Mouse (Mus musculus): ENCODE measurements around the gene Adck2. TPM values are rescaled to one million over a fixed set of nuclear protein-coding genes. Genes with fewer than 3 reads are reported as not detected.

Adck2 gene
- total RNA-seq, 1 experiment from 2014 or later = 27.2 TPM

DNA sequence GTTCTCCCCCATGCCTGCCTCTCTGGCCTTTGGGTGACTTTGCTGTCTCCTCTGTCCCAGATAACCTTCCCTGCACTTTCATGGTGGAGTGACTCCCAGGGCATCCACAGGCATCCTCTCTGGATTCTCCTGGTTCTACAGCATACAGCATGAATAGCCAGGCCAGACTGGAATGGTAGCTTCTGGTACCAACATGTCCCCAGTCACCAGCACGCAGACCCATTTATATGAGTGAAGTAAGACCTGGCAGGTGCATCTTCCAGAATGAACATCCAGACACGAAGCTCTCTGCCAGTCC lies 18.1 kb upstream of the Adck2 start:
- ATAC-seq (replicated peaks; ENCODE audit: insufficient number of reproducible peaks, low FRiP score, low TSS enrichment, poor library complexity, severe bottlenecking) = no peak

DNA sequence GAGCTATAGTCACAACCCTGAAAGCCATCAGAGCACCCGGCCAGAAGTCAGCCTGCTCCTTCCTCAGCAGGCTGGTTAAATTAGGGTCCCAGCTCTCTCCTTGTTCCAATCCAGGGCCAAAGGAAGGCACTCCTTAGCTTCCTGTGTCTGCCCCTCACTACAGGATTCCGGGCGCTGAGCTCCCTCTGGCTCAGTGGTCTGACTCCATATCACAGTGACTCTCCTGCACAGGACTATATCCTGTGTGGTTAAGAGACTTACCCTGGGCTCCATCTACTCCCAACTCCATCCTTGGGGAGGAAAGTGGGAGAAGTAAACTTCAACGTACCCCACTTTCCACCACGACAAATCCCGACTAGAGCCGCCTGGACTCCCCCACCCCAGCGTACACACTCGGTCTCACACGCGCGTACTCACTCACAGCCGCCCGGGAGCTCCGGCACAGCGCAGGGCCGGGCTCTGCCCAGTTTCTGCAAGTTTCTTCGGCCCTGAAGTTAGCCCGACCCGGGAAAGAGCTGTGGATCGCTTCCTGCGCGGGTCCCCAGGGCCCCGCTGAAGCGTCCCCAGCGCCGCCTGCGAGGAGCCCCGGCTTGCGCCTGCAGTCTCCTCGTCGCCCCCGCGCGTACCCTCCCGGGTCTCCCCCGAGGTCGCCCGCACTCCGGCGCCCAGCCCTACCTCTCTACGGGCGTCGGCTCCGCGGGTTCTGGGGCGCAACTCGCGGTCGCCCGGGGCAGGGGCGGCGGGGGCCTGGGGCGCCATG lies 16.6 kb upstream of the Adck2 start:
- ATAC-seq (replicated peaks; ENCODE audit: insufficient number of reproducible peaks, low FRiP score, low TSS enrichment, poor library complexity, severe bottlenecking) = no peak

DNA sequence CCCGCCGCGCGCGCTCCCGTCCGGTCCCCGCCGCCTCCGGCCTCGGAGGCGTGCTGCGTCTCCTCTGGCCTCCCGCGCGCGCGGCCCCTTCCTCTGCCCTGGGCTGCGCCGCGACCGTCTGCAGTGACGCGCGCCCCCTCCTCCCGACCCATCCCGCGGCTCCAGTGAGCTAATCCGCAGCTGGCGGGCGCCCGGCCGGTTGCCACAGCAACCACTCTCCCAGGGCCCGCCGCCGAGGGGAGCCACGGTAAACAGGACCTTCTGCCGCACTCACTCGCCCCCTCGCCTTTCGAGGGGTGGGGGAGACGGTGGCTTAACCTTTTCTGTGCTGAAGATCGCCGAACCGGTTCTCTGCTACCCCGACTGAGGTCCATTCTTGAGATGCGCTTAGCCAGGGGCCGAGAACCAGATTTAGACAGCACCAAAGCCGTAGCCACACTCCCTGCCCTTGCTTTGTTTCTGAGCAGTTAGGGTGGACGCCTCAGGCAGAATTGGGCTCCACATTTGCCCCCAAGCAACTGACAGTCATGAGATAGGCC lies 15.9 kb upstream of the Adck2 start, which contains the start of gene Dennd2a:
Gene Dennd2a (minus strand): TSS at position 145 of the 539 bp plus-strand sequence.
- ATAC-seq (replicated peaks; ENCODE audit: insufficient number of reproducible peaks, low FRiP score, low TSS enrichment, poor library complexity, severe bottlenecking) = no peak

DNA sequence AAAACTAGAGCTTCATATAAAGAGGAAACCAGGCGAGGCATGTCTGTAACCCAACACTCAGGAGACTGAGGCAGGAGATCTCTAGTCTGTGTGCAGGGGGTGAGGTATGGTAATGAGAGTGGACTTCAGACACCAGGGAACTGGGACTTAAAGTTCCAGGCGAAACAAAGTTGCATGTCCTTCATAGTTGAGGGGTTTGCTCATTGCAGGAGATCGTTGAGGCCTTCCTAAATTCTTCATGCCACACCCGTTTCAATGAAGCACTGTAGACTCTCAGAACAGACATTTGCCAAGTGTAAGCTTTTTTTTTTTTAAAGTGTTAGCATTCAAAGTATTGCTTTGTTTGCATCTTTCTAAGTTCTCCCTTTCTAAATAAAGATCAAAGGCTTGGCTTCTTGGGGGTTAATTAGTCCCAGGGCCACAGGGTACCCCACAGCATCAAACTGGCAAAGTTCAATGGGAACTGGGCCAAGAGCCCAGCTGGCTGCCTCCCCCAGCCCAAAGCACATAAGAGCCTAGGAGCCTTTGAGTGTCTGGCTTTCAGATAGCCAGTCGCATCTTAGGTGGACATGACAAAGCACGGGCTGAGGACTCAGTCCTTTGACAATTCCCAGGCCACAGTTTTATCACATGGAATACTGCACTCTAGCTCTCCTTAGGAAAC lies 14.3 kb upstream of the Adck2 start:
- no peak for ATAC-seq (replicated peaks; ENCODE audit: insufficient number of reproducible peaks, low FRiP score, low TSS enrichment, poor library complexity, severe bottlenecking)

DNA sequence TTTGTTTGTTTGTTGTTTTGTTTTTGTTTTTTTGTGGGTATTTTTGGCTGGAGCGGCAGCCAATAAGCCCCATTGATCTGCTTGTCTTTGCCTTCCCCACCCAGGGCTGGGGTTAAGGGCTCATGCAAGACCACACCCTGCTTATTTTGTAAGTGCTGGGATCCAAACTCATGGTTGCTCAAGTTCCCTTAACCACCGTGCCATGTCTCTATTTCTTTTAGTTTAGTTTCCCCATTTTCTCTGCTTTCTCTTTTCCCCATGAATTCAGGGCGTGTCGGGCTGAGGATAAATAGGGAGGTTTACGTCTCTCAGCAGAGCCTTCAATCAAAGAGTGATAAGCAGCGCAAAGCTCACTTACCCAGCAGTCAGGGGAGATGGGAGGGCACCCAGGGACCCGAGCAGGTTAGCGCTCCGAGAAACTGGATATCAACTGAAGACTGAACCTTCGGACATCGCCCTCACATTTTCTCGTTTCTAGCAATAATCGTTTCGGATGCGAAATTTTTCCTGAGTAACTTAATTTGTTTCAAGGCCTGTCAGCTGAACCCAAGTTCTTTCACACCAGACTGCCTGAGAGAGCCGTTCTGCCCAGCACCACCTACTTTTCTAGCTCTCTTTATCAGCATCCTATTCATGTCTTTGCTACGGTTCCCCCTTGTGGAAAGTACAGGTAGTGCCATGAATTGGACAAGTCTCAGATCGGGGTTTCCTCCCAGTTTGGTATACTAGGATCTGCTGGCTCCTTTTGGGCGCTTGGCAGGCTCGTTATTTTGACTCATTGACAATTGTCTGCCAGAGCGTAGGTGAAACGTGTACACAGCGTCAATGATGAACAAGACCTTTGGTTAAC lies 11.3 kb upstream of the Adck2 start:
- ATAC-seq (replicated peaks; ENCODE audit: insufficient number of reproducible peaks, low FRiP score, low TSS enrichment, poor library complexity, severe bottlenecking) = peak; percentile 85

DNA sequence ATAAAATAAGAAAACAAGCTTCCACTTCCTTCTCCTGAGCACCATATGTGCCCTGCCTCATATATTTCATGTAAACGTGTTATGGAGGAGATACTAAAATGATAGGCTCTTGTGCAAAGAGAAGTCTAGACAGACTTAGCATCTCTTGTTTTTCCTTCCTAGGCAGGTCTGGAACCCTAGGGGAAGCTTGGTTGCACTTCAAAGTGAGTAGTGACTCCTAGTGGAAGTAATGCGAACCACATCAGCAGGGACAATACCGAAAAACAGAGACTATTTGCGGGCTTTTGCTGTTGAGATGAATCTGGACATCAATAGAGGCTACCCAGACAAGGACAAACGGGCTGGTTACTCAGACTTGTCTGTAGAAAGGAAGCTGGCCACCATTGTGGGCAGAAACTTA lies 6.1 kb upstream of the Adck2 start:
- ATAC-seq (replicated peaks; ENCODE audit: insufficient number of reproducible peaks, low FRiP score, low TSS enrichment, poor library complexity, severe bottlenecking) = peak; percentile 52; the same call in 1 of the 2 replicates

DNA sequence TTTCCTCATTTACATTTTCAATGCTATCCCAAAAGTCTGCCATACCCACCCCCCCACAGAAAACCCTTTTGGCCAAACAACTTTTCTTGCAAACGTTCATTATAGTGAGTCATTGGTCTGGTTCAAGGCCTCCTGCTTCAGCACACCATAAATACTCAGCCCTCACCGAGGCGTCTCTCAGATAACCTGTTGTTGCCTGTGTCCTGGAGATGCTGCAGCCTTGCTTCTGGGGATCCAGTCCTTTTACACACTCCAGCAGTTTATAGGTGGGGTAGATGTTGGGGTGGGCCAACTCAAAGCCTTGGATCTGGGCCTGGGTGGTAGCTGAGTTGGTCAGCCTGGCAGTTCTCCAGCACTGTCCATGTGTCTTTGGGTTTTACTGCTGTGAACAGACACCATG lies 3.2 kb upstream of the Adck2 start:
- no peak for ATAC-seq (replicated peaks; ENCODE audit: insufficient number of reproducible peaks, low FRiP score, low TSS enrichment, poor library complexity, severe bottlenecking)

DNA sequence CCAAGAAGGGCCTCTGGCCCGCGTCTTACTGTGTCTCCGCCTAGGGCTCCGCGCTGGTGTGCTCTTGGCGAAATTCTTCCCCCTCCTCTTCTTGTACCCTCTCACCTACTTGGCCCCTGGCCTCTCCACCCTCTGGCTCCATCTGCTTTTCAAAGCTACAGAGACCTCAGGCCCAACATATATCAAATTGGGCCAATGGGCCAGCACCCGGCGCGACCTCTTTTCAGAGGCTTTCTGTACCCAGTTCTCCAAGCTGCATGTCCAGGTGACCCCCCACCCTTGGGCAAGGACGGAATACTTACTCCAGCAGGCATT lies 839 bp downstream of the Adck2 start:
- 0 out of 2 replicates have a peak, but pooled peaks have one; percentile 6 for ATAC-seq (replicated peaks; ENCODE audit: insufficient number of reproducible peaks, low FRiP score, low TSS enrichment, poor library complexity, severe bottlenecking)

DNA sequence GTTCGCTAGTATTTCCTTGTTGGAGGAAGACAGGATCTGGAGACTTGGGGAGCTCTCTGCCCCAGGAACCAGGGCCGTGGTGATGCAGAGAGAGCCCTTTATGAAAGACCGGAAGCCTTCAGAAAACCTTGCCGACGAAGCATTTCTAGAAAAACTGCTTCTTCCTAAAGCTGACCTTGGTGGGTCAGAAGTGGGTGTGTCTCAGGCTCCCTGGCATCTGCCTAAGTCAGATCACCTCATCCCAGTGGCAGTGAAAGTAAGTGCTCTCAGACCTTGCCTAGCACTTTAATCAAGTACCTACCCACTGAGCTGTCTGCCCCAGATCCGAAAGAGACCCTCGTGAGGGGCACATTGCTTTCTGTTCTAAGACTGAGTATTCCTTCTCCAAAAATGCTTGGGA lies 1.3 kb downstream of the Adck2 start:
- no peak for ATAC-seq (replicated peaks; ENCODE audit: insufficient number of reproducible peaks, low FRiP score, low TSS enrichment, poor library complexity, severe bottlenecking)

DNA sequence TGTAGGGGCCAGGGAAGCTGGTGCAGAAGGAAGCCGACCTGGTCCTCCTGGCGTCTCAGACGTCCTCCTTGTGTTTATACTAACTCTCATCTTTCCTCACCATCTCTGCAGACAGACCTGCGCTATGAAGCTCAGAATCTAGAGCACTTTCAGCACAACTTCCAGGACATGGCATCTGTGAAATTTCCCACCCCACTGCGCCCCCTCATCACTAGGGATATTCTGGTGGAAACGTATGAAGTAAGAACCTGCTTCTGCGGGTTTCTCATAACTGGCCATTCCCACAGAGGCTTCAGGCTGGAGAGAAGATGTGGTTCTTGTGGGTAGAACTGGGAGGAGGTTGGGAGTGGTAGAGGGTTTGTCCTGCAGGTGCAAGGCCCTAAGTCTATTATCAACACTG lies 5.9 kb downstream of the Adck2 start:
- ATAC-seq (replicated peaks; ENCODE audit: insufficient number of reproducible peaks, low FRiP score, low TSS enrichment, poor library complexity, severe bottlenecking) = no peak

DNA sequence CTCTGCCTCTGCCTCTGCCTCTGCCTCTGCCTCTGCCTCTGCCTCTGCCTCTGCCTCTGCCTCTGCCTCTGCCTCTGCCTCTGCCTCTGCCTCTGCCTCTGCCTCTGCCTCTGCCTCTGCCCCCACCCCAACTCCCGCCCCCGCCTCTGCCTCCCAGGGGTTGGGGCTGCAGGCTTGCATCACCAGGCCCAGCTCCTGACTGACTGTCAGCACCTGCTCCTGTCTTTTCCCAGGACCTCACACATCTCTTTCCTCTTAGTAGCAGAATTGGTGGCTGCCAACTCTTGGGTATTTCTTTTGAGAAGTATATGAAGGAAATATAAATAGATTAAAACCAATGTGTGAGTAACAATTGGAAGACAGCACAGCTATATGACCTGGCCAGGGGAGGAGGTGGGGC lies 6.9 kb downstream of the Adck2 start:
- ATAC-seq (replicated peaks; ENCODE audit: insufficient number of reproducible peaks, low FRiP score, low TSS enrichment, poor library complexity, severe bottlenecking) = no peak

DNA sequence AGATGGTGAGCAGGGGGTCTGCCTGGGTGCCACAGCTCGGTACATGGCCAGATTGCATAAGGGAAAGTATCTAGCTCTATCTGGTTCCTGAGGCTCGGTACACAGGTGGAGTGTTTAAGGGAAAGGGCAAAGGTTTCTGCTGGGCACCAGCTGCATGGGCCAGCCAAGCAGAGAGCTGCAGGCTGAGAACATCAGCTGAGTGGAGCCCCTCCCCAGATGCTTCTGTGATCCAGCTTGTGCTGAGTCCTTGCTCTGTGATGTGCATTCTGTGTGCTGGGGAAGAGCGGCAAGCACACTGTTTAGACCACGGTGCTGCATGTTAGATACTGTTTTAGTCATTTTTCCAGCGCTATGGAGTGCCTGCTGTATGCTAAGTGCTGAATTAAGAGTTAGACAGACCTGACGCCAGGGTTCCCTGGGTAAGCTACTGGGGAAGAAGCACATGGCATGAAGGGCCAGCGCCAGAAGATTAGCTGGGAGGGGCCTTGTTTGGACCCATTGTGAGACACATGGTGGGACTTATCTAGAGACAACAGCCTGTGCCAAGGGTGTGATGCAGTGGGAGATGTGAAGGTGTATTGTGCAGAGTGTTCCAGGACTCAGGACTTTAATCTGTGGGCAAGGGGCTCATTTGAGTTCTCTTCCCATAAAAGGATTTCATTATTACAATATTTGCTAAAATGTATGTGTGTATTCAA lies 7.6 kb downstream of the Adck2 start:
- no peak for ATAC-seq (replicated peaks; ENCODE audit: insufficient number of reproducible peaks, low FRiP score, low TSS enrichment, poor library complexity, severe bottlenecking)

DNA sequence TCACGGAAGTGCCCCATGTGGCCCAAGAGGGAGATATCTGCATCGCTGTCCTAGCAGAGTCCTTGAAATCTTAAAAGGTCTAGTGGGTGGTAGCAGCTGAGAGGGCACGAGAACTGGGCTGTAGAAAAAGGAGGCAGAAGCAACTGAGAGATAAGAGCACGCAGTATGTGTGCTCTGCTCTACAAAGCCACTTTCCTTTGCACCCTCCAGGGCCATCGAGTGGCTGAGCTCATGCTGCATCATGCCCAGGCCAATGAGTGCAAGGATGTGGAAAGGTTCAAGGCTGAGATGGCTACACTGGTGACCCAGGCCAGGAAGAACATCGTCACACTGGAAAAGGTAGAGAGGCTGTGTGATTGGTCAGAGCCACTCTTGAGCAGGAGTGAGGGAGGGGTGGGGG lies 11.8 kb downstream of the Adck2 start, which contains the start of gene Gm42420:
Gene Gm42420 (plus strand): TSS at position 237 of the 400 bp plus-strand sequence.
- no peak for ATAC-seq (replicated peaks; ENCODE audit: insufficient number of reproducible peaks, low FRiP score, low TSS enrichment, poor library complexity, severe bottlenecking)

DNA sequence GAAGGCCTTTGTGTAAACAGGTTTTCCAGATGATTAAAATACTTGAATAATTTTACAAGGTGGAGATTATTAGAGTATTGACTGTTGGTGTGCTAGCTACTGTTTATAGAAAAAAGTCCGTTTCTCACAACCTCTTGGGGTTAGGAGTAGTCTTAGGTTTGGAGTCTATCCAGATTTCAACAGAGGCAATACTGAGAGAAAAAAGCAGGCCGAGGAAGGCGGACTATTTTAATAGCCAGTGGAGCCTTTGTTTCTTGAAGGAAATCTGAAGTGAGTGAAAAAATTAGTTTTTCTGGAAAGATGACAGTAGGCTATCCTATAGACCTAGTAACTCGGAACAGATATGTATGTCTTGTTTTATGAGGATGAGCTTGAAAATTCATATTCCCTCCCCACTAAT lies 17.8 kb downstream of the Adck2 start:
- ATAC-seq (replicated peaks; ENCODE audit: insufficient number of reproducible peaks, low FRiP score, low TSS enrichment, poor library complexity, severe bottlenecking) = no peak

DNA sequence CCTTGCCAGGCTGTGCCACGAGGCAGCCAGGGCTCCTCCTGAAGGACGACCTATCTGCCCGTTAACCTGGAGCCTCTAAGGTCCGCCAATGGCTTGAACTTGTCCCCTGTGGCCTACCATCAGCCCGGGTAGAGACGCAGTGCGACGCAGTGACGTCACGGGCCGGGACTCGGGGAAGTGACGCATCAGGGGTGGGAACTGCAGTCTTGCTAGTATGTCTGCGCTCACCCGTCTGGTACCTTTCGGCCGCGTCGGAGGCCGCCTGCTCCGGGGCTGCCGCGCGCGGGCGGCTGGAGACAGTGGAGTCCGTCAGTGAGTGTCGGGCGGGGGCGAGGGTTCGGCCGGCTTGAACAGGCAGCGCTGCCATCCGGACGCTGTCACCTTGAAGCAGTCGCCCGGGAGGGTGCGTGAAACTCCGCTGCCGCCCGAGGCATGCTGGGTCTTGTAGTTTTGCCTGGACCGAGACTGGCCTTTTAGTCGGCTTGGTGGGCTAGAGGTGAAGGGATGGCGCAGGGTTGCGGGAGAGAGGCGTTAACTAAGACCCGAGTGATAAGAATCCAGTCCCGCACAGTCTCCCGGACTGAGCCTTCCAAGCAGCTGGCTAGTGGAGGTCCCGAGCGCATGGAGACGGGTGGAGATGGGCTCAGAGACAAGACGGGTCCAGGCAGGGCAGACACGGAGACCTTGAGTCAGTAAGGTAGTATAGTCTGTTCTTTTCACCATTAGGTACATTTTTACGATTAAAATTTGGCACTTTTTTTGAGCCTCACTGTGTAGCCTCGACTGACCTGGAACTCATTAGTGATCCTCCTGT lies 18.9 kb downstream of the Adck2 start, which contains the start of gene Ndufb2:
Gene Ndufb2 (plus strand): TSS at position 174 of the 814 bp plus-strand sequence.
- peak; percentile 99 for ATAC-seq (replicated peaks; ENCODE audit: insufficient number of reproducible peaks, low FRiP score, low TSS enrichment, poor library complexity, severe bottlenecking)

DNA sequence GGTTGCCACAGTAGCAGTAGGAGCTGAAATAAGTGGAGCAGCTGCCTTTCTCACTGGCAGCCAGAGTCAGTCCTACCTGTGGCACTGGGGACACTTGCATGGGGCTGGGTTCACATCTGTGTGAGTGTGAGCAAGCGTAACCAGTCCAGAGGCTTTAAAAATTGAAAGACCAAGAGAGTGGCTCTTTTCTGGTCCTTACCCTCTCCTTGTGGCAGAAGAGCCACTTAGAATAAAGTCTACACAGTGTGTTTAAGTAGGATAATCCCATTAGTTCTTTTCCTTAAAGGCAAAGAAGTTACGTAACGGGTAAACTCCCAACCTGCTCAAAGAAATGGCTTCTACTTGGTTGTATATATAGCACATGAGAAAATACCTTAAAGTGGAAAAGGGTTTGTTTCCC lies 27.2 kb downstream of the Adck2 start:
- ATAC-seq (replicated peaks; ENCODE audit: insufficient number of reproducible peaks, low FRiP score, low TSS enrichment, poor library complexity, severe bottlenecking) = no peak

DNA sequence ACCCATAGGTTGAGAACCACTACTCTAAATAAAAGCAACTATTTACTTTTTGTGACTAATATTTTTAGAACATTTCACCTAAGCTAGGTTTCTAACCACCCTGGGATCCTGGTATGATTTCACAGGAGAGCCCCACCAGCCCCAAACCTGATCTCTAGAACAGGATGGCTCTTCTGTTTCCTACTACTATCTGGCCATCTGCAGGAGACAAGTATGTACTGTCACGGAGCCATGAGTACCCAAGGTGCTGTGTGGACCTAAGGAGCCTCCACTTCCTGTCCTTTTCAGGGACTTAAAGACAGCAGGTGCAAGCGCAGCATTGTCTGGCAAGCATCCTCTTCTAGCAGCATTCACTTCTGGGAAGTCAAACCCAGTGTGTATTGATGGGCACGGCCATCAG lies 28.2 kb downstream of the Adck2 start:
- ATAC-seq (replicated peaks; ENCODE audit: insufficient number of reproducible peaks, low FRiP score, low TSS enrichment, poor library complexity, severe bottlenecking) = no peak

DNA sequence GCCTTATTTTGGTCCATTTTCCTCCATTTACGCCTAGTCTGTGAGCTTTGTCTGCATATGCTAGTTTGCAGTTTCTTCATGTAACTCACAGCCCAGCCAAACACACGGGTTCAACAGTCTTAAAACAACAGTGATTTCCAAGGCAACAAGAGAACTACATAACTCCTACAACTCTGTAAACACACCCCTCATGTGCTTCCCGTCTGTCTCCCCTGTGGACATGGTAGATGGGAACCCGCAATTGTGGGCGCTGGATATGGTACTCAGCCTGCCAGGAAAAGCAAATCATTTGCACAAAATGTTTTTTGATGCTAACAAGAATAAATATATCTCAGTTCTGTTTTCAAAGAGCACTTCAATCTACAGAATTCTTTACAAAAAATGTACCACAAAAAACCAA lies 30.9 kb downstream of the Adck2 start:
- ATAC-seq (replicated peaks; ENCODE audit: insufficient number of reproducible peaks, low FRiP score, low TSS enrichment, poor library complexity, severe bottlenecking) = no peak

All from monocyte, adult 5-6 weeks (primary cell).